Mouse (Mus musculus): ENCODE data around the gene Cldn13. TPM values are rescaled to one million over a fixed set of nuclear protein-coding genes. Genes with fewer than 3 reads are reported as not detected.
"Not testable (repeated sequence)": the region's sequence is repeated elsewhere in the genome, so short reads cannot be mapped to it uniquely, and the experiment has no call there.

Cldn13 gene
- 0.23 TPM in 1 of 2 replicates, not detected in the other for polyA plus RNA-seq (2012; rRNA removed)

DNA sequence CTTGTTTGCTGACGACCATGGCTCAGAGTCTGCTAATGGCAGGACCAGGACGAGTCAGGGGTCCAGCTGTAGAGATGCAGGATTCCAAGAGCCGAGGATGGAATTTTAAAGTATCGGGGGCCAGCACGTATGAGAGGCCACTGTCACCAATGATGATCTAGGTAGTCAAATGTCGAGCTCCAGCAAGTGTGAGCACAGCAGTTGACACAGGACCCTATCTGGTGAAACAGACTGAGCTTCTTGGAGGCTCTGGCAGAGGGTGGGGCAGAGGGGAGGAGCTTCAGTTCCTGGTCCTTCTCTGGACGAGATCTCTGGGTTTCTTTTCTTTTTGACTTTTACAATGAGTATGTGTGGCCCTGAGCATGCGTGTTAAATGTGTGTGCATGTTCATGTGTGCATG, at the start of gene Cldn13:
TSS of gene Cldn13 (minus strand) at position 216 of the 400 bp plus-strand sequence.
- DNase-seq (ENCODE audit: low read depth) = no peak

DNA sequence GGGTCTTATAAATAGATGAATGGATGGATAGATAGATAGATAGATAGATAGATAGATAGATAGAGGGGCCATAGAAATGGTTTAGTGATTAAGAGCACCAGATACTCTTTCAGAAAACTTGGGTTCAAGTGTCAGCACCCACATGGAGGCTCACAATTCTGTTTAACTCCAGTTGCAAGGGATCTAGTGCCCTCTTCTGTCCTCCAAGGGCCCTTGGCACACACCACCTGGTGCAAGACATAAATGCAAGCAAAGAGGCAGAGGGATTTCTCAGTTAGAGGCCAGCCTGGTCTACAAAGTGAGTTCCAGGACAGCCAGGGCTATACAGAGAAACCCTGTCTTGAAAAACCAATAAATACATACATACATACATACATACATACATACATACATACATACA, 49.3 kb upstream of the Cldn13 start:
- DNase-seq (ENCODE audit: low read depth) = not testable (repeated sequence)

DNA sequence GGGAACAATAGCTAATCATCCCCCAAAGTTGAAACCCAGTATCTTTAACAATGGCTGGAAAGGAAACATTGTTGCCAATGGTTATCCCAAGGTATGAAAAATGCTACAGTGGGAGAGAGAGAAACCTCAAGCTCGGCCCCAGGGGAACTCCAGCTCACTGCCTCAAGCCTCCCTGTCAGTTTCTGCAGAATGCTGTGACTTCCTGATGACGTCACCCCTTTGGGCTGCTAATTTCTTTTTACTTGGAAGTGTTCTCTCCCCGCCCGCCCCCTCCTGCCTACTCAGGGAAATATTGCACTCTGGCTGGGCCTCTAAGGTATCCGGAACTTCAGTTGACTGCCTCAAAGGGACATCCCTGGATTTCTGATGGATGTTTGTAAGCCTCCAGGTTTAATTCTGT, 48.2 kb upstream of the Cldn13 start:
- no peak for DNase-seq (ENCODE audit: low read depth)

DNA sequence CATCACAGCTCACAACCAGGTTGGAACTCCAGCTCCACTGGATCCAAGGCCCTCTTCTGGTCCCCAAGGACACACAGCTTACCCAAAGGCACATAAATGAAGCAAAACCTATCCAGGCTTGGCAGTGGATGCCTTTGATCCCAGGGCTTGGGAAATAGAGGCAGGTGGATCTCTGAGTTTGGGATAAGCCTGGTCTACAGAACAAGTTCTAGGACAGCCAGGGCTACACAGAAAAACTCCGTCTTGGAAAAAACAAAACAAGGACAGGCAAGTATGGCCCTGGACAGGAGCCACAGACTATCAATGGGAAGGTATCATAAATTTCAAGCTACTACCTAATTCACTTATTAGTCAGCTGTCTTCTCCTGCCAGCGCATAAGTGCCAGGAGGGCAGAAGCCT, 46.2 kb upstream of the Cldn13 start:
- DNase-seq (ENCODE audit: low read depth) = no peak

DNA sequence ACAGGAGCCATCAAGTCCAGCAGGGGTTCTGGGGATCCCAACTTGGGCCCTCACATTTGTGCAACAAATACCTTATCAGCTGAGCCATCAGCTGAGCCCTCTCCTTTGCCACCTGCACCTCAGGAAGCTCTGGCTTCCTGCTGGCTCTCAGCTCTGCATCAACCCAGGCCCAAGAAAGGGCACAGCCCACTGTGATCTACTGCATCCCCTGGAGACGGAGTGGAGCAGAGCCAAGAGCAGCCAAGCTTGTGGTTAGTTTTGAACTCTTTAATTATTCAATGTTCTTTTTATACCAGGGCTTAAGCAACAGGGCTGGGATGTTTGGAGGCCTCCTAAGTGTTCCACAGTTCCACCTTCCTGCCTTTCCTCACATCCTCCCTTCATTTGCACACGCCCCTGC, 45.1 kb upstream of the Cldn13 start:
- DNase-seq (ENCODE audit: low read depth) = no peak

DNA sequence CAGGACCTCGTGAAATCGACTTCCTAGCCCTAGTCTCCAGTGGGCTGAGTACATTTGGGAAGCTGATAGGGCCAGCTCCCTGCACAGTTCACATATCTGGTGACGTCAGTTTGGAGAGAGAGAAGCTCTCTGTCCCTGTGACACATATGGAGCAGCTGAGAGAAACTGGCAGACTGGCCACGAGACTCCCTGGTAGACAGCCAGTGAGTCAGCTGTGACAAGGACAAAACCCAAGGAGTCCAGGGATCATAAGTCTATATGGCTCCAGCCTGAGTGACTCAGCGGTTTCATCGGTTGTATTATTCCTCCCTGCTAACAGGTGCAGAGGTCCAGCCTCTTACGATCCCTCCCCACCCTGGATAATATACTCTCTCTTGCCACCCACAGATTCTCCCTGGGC, 43.8 kb upstream of the Cldn13 start:
- no peak for DNase-seq (ENCODE audit: low read depth)

DNA sequence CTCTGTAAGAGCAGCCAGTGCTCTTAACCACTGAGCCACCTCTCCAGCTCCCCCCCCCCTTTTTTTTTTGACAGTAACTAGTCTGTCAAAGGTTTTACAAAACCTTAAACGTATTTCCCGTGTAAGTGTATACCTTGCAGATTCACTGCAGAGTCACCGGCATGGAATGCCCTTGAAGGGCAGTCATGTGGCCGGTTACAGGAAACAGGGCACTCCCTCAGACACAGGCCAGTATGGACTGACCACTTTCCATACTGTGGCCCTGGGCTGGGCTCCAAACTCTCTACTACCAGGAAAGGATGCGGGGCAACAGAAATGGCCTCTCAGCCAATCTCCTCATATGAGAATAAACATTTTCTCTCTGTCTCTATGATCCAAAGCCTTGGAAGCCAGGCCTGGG, 40.2 kb upstream of the Cldn13 start:
- no peak for DNase-seq (ENCODE audit: low read depth)

DNA sequence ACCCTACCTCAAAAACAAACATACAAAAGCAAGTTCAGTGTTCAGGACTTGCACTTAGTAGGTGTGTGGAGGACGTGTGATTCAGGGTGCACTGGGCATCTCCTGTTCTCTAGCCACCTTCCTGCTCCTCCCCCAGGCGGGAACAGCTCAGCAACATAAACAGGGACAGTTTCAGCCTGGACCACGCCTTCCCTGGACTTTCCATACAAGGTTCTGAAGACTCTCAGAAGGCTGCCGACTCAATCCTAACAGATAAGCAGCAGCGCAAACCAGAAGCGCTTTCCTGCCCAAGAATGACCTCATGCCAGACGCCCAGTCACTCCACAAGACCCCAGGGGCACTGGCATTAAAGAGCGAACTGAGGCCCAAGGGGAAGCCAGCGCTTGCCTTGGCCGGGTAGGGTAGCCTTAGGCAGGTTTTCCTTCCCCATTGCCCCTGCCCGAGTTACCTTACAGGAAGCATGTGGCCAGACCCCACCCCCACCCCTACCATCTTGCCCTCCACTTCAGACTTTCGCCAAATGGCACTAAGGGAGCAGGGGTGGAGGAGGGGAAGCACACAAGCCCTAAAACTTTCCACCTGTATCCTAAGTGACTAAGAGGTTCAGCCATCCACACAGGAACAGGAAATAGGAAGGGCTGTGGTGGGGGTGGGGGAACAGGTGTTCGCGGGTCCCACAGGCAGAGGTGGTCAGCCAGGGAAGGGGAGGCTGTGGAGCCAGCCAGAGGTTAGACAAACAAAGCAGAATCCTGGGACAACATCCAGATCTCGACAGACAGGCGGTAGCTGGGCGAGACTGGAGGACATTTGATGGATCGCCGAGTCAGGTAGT, 35.9 kb upstream of the Cldn13 start:
- DNase-seq (ENCODE audit: low read depth) = no peak

DNA sequence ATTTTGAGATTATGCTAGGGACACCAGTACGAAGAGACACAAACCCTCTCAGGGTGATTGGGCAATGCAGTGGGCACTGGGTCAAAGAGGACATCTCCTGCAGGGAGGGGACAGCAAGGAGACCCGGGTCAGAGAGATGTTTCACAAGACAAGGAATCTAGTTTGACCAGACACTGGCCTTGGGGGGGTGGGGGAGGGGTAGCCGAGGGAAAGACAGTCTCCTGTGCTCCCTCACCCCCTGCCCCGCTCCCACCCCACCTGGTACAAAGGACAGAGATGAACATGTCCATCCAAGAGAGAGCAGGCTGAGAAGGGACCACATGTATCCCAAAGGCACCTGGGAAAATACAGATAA, 32.7 kb upstream of the Cldn13 start:
- no peak for DNase-seq (ENCODE audit: low read depth)

DNA sequence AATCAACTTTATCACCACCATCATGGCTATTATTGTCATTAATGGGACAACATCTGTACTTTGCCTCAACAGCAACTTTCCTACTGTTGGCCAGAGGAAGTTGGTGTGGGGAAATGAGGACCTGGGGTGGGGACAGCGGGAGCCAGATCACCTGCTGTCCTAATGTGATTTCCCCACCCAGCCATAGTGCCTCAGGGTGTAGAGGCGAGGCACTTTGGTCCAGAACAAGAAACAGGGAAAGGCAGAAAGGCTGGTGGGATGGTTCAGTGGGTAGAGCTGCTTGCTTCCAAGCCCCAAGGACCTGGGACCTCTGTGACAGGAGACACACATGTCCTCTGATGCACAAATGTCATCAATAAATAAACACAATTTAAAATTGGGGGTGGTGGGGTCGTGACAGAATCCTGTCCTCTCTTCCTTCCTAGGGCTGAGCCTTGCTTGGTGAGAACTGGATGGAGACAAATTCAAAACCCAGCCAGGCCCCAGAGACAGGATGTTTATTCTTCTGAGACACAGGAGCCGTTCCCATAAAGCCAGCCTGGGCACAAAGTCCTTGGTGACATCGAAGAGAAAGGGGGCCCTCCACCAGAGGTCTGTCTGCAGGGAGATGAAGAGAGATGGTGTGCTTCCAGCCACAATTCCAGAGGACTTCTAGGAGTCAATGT, 32.2 kb upstream of the Cldn13 start:
- no peak for DNase-seq (ENCODE audit: low read depth)

DNA sequence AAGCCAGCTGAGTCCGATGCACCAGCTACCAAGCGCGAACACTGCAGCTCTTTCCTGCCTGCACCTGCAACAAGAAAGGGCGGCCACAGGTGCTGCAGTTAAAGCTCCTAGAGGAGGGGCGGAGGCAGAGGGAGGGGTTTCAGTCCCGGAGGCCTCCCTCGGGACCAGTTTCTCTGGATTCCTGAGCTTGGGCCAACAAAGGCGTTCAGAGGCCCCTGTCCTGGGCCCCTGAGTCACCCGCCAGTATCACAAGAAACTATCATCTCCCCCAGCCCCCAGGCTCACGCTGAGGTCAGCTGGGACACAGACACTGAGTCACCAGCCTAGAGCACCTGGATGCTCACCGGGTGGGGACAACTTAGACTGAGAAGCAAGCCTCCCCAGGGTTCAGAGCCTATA, 31.5 kb upstream of the Cldn13 start, which contains the start of gene Cldn4:
TSS of gene Cldn4 (minus strand) at position 78 of the 399 bp plus-strand sequence.
- no peak for DNase-seq (ENCODE audit: low read depth)

DNA sequence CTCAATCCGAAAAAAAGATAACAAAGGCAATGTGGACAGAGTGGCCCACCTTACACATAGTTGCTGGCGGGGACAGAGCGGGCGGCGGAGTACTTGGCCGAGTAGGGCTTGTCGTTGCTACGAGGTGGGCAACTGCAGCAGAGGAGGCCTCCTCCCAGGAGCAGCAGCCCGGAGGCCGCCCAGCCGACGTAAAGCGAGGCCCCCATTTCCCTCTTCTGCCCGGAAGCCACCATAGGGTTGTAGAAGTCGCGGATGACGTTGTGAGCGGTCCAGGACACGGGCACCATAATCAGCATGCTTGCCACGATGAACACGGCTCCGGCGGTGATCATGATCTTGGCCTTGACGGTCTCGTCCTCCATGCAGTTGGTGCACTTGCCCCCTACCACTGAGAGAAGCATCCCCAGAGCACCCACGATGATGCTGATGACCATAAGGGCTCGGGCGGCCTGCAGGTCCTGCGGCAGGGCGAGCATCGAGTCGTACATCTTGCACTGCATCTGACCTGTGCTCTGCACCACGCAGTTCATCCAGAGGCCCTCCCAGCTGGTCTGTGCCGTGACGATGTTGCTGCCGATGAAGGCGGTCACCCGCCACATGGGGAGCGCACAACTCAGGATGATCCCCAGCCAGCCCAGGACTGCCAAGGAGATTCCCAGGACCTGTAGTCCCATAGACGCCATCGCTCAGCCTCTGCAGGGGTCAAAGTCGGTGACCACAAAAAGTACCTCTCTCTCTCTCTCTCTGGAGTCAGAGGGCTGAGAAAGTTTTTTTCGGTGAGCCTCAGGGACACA, 30.9 kb upstream of the Cldn13 start:
- no peak for DNase-seq (ENCODE audit: low read depth)

DNA sequence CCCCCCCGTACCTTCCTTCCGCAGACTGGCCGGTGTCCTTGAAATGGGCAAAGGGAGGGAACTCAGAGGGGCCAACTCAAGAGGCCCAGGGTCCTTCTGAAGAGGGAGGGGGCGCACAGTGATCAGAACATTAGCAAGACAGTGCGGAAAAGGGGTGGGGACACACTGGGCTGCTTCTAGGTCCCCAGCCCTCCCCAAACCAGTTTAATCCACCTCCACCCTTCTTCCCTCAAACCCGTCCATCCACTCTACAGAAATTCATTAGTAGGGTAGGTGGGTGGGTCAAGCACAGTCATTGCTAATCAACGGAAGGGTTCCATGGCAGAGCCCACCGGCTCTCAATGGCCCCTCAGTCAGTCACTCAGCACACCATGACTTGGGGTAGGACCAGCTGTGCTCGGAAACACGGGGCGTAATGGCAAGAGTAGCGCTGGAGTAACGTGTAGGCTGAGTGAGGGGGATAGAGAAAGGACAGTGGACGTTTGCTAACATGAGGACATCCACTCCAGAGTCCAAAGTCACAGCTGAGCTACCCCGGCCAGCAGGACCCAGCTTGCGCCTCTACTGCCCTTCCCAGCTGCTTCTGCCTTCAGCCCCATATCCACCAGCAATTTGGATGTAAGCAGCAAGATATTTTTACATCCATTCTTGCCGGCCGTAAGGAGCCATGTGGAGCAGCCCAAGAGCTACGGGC, 30.1 kb upstream of the Cldn13 start:
- DNase-seq (ENCODE audit: low read depth) = no peak

DNA sequence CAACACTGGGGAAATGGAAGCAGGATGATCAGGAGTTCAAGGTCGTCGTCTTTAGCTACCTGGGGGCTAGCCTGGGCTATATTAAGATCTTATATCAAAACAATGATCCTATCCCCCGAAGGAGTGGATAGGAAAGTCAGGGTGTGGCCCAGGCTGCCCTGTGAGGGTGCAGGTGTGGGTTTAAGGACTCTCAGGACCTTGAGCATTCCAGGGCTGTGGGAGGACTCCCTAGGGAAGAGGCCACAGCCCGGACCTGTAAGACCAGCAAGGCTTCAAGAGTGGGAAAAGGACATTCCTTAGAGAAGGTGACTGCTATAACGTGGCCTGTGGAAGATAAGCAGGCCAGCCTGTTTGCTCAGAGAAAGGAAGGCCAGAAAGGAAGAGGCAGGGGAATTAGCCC, 28.9 kb upstream of the Cldn13 start:
- no peak for DNase-seq (ENCODE audit: low read depth)

DNA sequence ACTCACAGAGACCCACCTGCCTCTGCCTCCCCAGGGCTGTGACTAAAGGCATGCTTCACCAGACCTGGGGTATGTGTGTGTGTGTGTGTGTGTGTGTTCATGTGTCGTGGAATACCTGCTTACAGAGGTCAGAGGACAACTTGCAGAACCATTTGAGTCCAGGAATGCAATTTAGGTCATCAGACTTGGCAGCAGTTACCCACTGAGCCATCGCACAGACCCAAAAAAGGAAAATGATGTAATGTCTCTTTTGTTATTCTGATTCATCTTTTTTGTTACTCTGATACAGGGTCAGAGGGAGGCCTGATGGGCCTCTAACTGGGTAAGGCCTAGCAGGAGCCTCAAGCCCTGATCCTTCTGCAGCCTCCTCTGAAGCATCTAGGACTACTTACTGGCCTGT, 27.4 kb upstream of the Cldn13 start:
- DNase-seq (ENCODE audit: low read depth) = no peak

DNA sequence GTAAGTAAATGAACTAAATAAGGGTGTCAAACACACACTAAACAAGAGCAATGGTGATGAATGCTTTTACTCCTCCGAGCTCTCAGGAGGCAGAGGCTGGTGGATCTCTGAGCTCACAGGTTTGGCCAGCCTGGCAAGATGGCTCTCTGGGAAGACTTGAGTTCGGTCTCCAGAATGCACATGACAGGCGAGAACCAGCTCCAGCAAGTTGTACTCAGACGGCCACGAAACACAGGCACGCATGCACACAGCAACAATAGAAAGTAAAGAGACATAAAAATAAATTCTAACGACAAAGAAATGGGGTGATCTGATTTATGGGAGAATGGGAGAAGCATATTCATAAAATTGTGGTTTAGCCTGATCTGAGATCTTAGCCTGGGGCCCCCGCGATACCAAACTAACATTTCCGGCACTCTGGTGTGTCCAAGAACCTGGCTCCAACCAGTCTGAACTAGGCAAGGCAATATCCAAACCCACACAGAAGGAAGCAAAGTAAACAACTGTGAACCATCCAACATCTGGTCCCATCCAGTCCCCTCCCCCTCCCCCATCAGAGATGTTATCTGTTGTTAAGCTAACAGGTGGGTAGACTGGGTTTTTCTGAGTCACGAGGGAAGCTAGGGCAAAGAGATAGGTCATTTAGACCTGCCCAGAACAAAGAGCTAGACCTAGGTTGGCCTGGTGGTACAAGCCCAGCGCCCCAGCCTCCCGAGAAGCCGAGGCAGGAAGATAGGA, 26.3 kb upstream of the Cldn13 start:
- no peak for DNase-seq (ENCODE audit: low read depth)

DNA sequence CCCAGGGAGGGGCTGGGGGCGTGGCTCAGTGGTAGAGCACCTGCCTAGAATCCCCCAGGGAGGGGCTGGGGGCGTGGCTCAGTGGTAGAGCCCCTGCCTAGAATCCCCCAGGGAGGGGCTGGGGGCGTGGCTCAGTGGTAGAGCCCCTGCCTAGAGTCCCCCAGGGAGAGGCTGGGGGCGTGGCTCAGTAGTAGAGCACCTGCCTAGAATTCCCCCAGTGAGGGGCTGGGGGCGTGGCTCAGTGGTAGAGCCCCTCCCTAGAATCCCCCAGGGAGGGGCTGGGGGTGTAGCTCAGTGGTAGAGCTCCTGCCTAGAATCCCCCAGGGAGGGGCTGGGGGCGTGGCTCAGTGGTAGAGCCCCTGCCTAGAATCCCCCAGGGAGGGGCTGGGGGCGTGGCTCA, 24.2 kb upstream of the Cldn13 start:
- not testable (repeated sequence) for DNase-seq (ENCODE audit: low read depth)

DNA sequence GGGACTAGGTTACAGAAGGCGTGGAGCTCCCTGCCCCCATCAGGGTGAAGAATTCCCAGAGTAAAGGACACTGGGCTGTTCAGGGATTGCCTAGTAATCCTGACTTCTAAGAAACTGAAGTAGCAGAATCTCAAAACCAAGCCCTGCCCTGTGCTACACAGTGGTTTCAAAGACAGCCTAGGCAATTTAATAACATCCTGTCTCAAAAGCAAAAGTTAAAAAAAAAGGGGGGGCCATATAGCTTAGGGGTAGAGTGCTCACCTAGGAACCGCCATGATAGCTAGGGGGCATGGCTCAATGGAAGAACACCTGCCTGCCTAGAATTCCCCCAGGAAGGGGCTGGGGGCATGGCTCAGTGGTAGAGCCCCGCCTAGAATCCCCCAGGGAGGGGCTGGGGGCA, 23.7 kb upstream of the Cldn13 start:
- DNase-seq (ENCODE audit: low read depth) = no peak

DNA sequence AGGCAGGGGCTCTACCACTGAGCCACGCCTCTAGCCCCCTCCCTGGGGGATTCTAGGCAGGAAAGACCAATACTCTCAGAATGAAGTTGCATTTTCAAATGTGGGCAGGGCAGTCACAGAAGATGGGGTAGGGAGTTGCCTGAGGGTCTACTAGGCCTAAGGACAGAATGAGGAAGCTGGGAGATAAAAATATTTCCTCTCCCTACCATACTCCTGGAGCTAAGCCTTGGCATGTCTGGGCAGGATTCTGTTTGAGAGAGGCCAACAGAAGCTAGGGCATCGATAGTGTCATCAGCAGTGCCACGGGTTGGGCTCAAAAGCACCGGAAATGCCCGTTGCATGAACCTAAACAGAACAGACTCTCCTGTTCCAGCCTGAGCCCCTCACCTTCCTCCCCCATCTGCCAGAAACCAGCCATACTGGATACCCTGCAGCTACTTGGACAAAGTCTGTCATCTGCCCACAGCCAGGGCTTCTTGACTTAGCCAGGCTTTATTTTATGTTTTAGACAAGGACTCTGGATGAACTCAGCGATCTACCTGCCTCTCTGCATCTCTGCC, 21.4 kb upstream of the Cldn13 start:
- no peak for DNase-seq (ENCODE audit: low read depth)

DNA sequence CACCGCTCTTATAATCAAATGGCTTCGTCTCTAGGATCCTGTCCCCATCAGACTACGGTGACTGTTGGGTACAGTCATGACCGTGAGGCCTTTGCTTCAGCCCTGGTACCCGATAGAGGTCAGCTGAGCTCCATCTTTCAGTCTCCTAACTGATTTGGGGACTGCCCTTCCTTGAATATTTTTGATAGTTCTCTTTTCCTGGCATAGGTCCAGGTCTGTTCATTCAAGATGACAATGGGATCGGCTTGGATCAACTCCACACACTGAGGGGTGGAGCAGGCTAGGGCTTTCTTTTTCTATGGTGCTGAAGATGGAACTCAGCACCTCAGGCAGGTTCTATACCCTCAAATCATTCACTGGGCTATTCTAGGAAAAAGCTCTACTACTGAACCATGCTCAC, 20.7 kb upstream of the Cldn13 start:
- DNase-seq (ENCODE audit: low read depth) = no peak

DNA sequence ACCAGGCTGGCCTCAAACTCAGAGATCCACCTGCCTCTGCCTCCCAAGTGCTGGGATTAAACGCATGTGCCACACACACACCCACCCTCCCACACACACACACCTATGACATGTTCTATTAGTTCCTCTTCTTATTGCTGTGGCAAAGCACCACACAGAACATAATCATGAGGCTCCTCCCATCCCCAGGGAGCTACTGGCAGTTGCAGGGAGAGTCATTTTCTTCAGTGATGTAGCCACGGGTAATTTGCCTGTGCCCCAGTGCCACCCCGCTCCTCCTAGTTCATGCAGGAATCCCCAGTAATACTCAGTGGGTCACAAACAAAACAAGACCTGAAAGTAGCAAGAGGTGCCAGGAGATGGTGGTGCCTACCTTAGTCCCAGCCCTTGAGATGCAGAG, 19.3 kb upstream of the Cldn13 start:
- no peak for DNase-seq (ENCODE audit: low read depth)
